Mouse (Mus musculus): ENCODE data around the gene Insc.

Insc gene

DNA sequence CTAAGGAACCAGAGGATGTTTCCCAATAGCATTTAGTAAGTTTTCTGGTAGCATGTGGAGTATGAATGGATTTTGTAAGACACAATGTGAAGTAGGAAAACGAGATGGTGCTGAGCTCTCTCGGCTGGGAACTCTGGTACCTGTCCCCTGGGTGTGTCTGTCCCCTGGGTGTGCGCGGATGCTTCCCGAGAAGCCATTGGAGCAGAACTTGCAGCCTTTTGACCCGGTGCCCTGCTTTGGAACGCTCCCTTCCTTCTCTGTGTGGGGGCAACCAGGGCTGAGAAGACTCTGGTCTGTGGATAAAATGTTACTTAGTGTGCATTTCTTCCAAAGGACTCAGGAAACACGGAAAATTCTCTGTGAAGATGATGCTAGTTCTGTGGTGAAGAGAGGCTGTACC lies 75.3 kb downstream of the Insc start:
- in situ Hi-C loops (cut with MboI, MseI): loop anchor here (5.0 to 10.0 kb wide), 4 partner anchors 87 to 304 kb away; no protein-coding TSS in a partner anchor

DNA sequence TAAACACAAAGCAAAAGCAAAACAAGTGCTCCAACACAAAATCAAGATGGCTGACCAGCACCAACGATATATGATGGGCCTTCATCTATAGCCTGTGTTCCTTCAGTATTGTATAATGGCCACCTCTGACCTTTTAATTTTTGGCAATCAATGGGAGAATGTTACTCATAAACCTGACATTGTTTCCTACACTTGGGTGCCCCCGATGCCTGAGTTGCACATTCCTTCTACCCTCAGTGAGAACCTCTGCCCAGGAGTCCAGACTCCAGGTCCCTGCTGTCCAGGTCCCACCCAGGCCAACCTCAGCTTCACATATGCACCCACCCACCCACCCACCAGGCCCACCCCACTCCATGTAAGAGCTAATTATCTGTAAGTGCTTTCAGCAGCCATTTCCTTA lies 79.2 kb downstream of the Insc start:
- in situ Hi-C loops (cut with MboI, MseI): loop anchor here in 1 of 2 experiments (5.0 kb wide), 1 partner anchor 245 kb away; no protein-coding TSS in a partner anchor

DNA sequence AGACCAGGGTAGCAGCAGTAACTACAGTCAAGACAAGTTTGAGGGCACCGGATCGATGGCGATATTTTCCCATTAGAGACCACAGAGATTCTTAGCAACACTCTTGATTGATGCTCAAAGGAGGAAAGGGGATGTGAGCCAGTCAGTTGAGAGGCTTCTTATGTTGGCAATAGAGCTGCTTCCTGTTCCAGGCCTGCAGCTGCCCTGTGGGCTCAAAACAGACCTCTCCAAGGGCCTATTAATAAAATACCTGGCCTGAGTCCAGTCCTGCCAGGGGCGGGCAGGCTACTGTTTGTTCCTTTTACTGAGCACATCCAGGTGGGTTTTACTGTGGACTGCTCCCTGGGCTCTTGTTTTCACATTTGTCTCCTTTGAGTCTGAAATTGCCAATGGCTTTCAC lies 83.9 kb downstream of the Insc start:
- in situ Hi-C loops (cut with MboI, MseI): no loop called here

DNA sequence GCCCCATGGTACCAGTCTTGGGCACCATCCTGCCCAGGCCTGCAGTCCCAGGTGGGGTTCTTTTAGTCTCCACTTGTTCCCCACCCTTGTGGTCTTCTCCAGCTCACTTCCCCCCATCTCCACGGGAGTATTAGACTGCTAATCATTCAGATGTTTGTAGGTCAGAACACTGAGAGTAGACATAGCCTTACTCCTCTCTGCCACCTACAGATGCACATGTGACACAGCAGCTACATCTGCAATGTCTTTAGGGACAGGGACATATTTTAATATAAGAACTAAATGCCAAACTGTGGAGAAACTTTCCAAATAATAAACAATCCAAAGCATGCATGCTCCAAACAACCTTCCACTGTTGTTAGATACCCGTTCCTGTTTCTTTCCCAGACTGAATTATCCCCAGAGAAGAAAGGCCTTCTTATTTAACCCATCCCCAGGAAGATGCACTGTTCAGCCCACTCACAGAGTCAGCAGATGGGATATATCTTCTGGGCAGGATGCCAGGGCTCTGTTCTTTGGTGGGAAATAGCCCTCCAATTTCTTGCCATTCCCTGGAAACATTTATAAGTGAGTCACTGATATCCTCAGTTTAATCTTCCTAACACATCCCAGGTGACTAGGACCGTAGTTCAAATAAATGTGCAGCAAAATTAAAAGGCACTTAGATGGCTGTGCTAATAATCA lies 88.9 kb downstream of the Insc start:
- in situ Hi-C loops (cut with MboI, MseI): no loop called here

DNA sequence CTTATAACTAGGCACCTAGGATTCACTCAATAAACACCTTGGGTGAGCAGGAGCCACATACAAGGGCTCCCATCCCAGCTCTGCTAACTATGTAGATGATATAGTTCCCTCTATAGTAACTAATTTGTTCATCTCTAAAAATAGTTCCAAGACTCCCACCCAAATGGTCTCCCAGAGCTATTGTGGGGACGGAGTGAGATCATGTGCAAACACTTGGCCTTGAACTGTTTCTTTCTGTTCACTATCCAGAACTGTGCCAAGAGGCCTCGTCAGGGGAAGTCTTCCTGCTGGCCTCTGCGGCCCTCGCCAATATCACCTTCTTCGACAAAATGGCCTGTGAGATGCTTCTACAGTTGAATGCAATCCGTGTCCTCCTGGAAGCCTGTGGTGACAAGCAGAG lies 91.0 kb downstream of the Insc start:
- in situ Hi-C loops (cut with MboI, MseI): no loop called here

DNA sequence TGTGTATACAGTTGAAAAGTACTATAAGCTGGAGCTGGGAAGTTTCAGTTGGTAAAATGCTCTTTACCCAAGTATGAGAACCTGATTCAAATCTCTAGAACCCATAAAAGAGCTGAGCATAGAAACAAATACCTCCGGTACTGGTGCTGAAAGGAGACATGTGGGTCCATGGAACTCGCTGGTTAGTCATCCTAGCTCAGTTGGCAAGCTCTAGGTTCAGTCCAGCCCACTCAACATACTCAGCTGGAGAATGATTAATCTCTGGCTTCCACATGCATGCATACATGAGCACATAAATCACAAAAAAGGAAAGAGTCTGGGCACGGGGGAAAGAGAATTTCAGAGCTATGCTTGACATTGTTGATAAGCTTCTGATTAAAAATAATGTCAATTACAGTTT lies 93.8 kb downstream of the Insc start:
- in situ Hi-C loops (cut with MboI, MseI): no loop called here

DNA sequence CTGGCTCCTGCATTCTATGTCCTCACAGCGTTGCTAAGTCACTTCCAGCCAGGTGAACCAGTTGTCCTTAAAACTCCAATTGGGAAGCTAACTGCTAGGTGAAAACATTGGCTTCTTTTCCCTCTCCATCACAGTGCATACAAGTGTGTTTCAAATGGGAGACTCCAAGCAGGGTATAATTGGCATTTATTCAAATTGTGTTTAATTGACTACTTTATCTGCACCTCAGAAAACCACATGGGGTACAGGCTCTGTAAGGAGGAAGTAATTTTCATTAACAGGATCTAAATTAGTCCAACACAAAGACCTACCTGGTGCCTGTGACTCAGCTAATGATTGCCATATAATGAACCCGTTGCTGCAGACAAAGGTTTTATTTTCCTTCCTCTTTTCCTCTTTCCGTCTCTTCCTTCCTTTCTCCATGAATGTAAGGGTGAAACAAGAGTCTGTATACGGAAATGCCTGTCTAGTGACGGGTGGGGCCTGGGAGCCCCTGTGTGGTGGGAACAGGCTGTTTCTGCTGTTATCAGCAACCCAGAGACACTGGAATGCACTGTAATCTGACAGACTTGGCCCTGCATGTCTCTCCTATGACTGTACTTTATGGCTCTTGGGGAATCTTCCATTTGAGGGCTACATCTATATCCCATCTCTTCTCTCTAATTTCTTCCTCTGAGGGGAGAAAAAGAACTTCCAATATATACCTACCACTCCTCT lies 96.7 kb downstream of the Insc start:
- in situ Hi-C loops (cut with MboI, MseI): no loop called here

DNA sequence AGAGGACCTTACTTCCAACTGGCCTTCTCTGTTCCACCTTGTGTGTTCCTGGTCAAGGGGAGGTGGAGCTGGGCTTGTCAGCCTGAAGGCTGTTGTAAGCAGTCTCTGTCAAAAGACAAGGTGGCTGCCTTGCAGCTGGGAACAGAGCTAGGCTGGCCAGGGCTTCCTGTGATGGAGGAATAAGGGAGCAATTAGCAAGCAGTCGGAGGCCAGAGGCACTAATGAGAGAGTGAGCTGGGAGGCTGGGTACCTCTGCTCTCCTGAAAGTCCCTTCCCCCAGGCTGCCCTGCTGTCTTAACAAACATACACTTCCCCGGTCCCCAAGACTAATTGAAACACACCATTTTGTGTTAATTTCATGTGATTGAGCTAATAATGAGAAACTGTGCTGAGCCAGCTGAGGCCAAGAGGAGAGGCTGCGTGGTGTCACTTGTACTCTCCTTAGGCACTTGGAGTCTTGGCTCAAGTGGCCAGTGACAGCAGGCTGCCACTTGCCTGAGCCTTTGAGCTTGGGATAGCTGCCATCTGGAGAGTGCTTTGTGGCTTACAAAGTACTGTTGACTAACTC lies 99.2 kb downstream of the Insc start:
- in situ Hi-C loops (cut with MboI, MseI): no loop called here

DNA sequence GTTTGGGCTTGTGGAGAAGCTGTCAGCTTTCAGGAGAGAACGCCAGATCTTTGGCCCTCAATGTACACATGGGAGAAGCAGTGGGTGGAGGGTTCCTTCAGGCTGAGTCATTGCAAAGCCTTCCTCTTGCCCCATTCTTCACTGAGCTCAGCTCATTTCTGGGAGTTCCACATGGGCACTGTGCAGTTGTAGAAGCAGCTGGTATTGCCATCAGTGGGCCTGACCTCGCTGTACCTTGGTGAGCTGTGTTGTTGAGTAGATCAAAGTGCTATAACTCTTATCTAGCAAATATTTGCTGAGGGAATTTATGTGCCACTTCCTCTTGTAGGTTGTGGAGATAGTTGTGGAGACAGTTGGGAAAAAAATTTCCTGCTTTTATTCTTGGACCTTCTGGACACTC lies 103.7 kb downstream of the Insc start:
- in situ Hi-C loops (cut with MboI, MseI): no loop called here

DNA sequence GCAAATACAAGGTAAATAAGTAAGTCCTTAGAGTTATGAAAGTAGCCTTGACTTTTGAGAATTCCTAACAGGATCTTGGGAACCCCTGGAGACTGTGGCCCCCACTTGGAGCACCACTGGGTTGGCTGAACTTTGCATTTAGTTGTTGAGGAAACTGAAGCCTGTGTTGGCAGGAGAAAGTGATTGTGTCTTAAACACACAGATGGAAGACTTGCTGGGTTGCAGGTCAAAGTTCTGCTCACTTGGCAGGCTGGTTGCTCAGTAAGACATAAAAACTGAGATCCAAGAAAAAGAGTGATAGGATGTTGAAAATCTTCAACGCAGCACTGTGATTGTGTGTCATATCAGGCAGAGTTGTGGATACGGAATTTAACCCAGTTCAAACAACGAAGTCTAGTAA lies 108.9 kb downstream of the Insc start:
- in situ Hi-C loops (cut with MboI, MseI): no loop called here

DNA sequence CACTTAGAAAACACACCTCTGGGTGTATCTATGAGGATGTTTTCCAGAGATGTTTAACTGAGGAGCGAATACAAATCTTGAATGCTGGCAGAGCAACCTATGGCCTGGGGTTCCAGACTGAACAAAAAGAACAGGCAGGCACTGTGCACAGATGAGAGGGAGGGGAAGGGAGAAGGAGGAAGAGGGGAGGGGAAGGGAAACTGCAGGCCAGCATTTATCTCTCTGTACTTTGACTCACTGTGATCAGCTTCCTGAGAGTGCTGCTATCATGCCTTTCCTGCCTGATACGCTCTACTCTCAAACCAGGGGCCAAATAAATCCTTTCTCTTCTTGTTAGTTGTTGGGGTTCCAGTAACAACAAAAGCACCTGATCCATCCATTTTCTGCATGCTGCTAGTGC lies 110.7 kb downstream of the Insc start:
- in situ Hi-C loops (cut with MboI, MseI): no loop called here

DNA sequence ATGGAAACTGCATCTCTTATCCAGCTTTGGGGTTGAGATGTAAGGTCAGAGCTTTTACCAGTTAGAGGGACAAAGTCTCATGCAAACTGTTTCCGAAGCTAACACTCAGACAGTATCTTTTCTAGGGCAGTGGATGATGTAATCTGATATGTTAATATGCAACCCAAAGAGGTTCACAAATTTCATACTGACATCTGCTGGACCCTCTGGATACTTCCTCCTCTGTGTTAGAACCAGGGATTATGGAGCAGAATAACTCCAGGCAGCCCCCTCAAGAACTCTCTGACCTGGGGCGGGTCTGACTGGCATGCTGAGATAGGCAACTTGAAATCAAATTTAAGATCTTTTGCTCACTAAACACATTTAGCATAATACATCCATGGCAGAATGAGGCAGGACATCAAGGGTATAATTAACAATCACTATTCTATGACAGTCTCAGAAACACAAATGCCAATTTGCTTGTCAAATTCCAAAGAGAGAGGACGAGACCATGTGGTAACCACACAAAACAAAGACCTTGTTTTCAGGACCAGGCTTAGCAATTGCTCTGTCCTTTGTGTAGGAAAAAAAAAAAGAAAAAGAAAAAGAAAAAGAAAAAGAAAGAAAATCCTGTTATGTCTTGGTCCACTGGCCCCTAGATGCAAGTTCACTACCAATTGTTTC lies 117.5 kb downstream of the Insc start:
- in situ Hi-C loops (cut with MboI, MseI): no loop called here

DNA sequence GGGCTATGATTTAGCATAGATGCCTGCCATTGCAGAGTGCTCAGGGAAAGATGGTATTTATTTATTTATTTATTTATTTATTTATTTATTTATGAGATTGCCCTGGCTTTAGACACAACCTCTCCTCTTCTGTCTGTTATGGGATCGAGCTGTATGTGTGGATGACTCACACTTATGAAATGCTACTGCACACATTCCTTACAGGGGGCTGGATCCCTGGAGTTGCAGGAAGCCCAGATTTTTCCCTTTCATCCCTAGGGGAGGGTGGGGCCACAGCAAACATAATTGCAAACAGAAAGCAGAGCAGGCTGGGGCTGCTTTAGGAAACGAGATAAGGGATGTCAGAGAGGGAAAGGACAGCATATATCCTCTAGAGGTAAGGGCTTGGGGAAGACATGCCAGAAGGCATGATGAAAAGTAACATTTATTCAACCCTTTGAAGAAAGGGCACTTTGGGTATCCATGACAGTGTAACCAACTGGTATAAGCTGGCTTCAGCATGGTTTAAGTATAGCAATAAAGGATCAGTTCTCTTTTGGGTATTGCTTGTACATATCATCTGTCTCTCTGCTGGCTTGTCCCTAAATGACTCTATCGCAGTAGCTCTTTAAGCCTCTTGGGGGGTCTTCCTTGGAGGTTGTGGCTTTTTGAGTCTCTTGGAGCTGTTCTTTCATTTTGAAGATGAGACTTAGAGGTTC lies 130.0 kb downstream of the Insc start:
- in situ Hi-C loops (cut with MboI, MseI): no loop called here

DNA sequence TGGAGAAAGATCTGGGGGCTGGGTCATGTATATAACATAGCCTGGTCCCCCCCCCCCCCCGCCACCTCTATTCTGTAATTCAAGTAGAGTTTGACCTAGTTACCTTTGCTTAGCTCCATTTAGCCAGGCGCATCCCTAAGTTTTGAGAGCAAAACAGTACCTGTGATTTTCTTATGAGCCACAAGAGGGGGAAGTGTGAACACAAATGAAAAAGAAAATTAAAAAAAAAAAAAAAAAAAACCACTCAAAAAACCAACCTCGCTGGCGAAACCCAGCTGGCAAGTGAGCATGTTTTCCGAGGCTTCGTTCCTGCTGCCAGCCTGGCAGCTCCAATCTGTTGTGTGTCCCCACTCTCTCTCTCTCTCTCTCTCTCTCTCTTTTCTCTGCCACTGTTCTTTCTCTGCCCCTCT lies 130.5 kb downstream of the Insc start:
- in situ Hi-C loops (cut with MboI, MseI): no loop called here

DNA sequence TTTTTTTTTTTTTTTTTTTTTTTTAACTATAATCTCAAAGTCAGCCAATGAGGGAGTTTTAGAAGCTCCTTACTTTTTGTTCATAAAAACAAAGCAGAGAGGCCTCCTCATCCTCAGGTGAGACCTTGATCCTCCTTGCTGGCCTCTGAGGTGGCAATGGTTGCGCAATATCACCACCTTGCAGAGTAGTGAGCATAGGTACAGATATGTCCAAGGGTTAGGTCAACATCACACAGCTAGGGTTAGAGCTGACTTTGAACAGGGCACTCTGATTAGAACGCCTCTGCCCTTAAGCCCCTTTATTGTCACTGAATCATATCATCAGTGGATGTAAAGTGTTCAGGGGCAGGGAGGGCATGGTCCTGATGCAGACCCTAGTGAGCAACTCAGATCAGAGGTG lies 131.1 kb downstream of the Insc start:
- in situ Hi-C loops (cut with MboI, MseI): no loop called here

DNA sequence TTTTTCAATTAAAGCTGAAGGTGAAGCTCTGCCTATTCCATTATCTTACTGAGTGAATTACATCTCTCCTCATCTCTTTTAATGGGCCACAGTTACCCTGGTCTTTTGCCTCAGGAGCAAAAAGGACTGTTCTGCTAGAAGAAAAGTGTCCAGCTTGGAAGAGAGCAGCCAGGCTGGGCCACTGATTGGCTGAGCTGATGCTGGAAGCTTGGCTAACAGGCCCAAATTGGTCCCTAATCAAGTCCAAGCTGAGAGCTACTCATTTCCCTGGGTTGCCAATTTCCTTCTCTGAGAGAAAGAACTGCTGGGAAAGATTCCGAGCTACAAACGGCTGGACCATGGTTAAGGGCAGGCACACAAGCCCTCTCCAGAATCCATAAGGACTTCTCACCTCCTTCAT lies 140.1 kb downstream of the Insc start:
- in situ Hi-C loops (cut with MboI, MseI): no loop called here

DNA sequence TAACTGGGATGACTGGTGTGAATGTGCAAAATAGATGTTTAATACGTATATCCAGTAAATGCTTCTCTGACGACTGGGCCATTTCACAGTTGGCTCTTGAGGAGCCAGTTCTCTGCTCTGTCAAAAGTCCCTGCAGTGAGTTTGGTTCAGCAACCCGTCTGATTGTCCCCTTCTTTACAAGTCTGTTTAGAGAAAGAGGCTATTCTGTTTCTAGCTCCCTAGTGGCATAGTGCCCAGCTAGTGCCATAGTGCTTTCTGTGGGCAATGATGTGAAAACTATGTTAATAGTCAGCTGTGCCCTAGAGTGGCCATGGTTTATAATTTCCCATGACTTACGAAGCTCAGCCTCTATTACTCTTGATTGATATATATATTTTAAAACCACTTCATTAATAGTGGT lies 143.4 kb downstream of the Insc start:
- in situ Hi-C loops (cut with MboI, MseI): no loop called here

DNA sequence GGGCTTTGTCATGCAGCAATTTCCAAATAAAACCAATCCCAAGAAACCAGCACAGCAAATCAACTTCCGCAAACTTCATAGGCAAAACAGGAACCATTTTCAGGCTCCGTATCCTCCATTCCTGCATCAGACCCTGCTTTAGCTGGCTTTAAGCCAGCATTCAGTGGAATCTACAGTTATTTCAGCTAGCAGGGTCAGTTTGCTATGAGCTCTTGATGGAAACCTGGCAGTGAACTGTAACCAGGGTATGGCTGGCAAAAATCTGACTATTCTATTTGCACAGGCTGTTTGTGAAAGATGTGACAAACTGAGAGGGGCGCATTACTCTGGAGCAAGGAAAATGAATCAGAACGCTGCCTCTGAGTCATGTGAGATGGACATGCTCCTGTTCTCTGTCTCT lies 146.7 kb downstream of the Insc start:
- in situ Hi-C loops (cut with MboI, MseI): no loop called here

DNA sequence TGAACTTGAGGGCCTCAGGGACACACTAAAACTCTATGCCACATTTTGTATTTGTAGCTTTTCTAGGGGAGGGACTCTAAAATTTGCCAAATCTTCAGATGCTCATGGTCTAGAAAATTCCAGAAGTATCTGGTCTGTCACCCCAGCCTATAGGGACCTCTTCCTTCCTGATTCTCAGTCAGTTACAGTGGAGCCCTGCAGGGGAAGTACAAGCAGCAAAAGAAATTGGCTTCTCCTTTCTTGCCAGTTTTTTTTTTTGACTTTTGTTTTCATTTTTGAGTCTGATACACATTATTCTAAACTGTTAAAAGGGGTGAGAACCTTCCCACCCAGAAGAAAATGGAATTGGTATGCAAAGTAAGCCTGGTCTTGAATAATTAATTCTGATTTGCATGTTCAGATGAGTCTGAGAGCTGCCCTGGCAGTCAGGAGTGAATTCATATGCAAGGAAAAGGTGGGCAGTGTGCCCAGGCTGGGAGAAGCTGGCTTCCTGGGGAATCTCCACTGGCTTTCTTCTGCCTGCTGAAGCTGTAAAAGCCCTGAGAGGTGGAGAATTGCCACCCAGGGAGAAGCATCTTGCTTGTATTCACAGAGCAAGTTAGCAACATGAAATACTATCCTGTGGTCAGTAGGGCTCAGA lies 149.2 kb downstream of the Insc start:
- in situ Hi-C loops (cut with MboI, MseI): no loop called here

DNA sequence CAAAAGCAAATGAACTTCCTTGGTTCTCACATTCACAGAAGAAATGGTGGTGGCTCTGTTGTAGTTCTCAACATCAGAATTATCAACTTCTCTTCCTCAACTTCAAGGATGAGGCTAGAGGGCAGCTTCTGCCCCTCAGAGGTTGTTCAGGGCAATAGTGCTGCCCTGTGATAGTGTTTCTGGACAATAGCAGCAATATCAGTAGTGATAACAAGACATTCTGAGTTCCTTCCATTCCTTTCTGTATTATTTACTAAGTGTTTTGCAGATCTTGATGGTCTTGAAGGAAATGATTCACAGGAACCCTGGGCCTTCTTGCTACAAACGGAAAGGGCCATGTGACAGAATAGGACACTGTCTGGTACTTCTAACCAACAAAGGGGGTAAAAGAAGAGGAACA lies 150.4 kb downstream of the Insc start:
- in situ Hi-C loops (cut with MboI, MseI): no loop called here

DNA sequence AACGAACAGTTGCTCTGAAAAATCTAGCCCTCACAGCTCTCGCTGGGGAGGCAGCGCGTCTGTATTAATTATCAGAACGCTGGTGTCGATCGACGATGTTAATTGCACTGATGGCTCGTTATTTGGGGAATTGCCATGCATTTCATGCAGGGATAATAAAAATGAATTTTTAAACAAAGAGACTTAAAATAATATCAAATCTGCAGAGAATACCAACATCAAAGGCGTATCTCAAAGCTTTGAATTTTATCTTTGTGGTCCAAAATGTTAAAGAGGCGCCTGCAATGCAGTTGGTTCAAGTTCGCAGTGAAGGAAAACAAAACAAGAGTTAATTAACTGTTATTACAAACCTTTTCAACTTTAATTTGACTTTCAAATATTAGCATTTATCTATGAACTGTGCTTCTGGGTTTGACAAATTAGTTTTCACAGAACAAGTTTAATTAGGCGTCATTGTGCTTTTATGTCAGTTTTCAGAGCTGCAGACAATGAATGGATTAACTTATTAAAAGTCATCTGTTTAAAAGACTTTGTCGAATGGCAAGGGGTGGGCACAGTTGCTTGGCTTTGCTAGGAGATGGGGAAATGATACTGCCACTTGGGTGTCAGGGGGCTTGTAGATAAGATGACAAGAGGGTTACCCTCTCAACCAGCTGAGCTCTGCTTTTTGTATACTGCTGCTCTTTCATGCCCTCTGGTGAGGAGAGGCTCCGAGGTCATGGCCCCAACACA lies 153.6 kb downstream of the Insc start:
- in situ Hi-C loops (cut with MboI, MseI): no loop called here

All from T-helper 17 cell (primary cell).